Mouse (Mus musculus) spleen, postnatal 10 days (tissue): ENCODE measurements around the gene Zkscan6.

Source experiments
- DNase-seq, 2 experiments: peaks; one replicate each; pipeline ENCODE4 v3.0.0; 2021 to 2022; ENCODE audit warnings: low spot score in 2 of 2

Gene Zkscan6

GRCm38 (mm10) chr11:65812088-65812487, 5.1 kb downstream of the Zkscan6 start:
- no peak for DNase-seq

DNA sequence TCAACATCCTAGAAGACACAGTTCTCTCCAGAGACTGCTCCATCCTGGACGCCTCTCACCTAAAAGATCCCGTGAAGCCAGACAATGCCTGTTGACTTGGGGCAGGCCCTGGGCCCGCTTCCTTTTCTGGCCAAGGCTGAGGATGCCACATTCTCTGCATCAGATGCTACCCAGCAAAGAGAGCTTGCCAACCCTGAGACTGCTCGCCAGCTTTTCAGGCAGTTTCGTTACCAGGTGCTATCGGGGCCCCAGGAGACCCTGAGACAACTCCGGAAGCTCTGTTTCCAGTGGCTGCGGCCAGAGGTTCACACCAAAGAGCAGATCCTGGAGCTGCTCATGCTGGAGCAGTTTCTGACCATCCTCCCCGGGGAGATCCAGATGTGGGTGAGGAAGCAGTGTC, 7.4 kb downstream of the Zkscan6 start:
- no peak for DNase-seq

- DNase-seq, result no peak
Measured at GRCm38 (mm10) chr11:65816237-65816636, 9.3 kb downstream of the Zkscan6 start.

GRCm38 (mm10) chr11:65818193-65818592, 11.2 kb downstream of the Zkscan6 start:
- DNase-seq, result no peak

GRCm38 (mm10) chr11:65820280-65820679, 13.3 kb downstream of the Zkscan6 start:
- DNase-seq, result no peak

- DNase-seq, result peak; percentile 22 to 74
Measured at GRCm38 (mm10) chr11:65820877-65821276, 13.9 kb downstream of the Zkscan6 start.

GRCm38 (mm10) chr11:65824556-65824955, 17.6 kb downstream of the Zkscan6 start:
- no peak for DNase-seq

DNA sequence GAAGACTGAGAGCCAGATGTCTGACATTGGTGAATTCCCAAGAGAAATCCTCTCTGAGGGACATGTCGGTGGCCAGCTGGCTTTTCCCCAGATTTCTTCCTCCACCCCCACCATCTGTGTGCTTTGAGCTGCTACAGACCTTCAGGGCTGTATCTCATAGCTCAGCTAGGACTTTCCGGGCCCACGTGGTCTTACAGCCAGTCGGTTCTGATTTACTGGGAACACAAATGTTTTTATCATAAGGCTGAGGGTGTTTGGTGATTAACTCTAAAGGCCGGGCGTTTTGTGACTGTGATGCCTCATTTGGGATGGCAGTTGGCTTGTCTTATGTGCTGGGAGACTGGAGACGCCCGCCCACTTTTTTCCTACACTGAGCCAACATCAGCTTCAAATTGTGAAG, 32.0 kb downstream of the Zkscan6 start:
- no peak for DNase-seq

GRCm38 (mm10) chr11:65846446-65846845, 39.5 kb downstream of the Zkscan6 start:
- no peak for DNase-seq

- peak in 1 of 2 experiments; percentile 20 for DNase-seq
Measured at GRCm38 (mm10) chr11:65852066-65852465, 45.1 kb downstream of the Zkscan6 start.

GRCm38 (mm10) chr11:65861476-65861875, 54.5 kb downstream of the Zkscan6 start:
- no peak for DNase-seq

- DNase-seq, result no peak
Measured at GRCm38 (mm10) chr11:65877146-65877775, 70.3 kb downstream of the Zkscan6 start.
